Mouse (Mus musculus) CH12.LX (cell line): ENCODE data around the gene Ccdc78. TPM values are rescaled to one million over a fixed set of nuclear protein-coding genes. Genes with fewer than 3 reads are reported as not detected.
A peak's percentile ranks its signal among the peaks of the same experiment; 100 is the strongest.

ENCODE experiments used
- DNase-seq: peaks from one replicate; pipeline ENCODE4 v3.0.0-alpha.2; 2013; ENCODE audit errors: extremely low read depth
- H3K27ac ChIP-seq: 2 replicates; pipeline ENCODE4 v1.5.1; 2012; ENCODE audit warnings: low read depth, mild to moderate bottlenecking, control low read depth, moderate library complexity; ENCODE audit not compliant: insufficient read depth
- H3K27me3 ChIP-seq: replicated peaks from 2 replicates; pipeline ENCODE3; 2012; ENCODE audit warnings: inconsistent platforms
- H3K36me3 ChIP-seq, 2 experiments: replicated peaks in 1 of 2; 2 replicates each; pipeline versions ENCODE3 to v1.6.1; 2012; ENCODE audit warnings: inconsistent platforms in 1 of 2, low read length in 1 of 2, mild to moderate bottlenecking in 1 of 2, mixed read lengths in 1 of 2, moderate library complexity in 1 of 2; ENCODE audit not compliant: control insufficient read depth in 1 of 2, insufficient read depth in 1 of 2
- H3K4me1 ChIP-seq, 2 experiments: 2 replicates each; pipeline ENCODE4 v1.6.1; 2012; ENCODE audit warnings: inconsistent platforms in 1 of 2, moderate library complexity in 1 of 2; ENCODE audit not compliant: insufficient read depth in 2 of 2, control insufficient read depth in 1 of 2
- H3K4me2 ChIP-seq: 2 replicates; pipeline ENCODE4 v1.6.1; 2012; ENCODE audit warnings: low read depth, mild to moderate bottlenecking, control low read depth; ENCODE audit not compliant: poor library complexity, insufficient read depth, severe bottlenecking
- H3K4me3 ChIP-seq, 3 experiments: fragments of 150-350 bp in 1 of 3; sonication (generic) in 1 of 3; replicated peaks in 1 of 3; 2 replicates each; pipeline versions ENCODE3 to v1.5.1; 2011 to 2012; ENCODE audit warnings: low read depth in 2 of 3, low read length in 2 of 3, mild to moderate bottlenecking in 2 of 3, moderate library complexity in 2 of 3, control low read depth in 1 of 3, improper control_type of control experiment in 1 of 3, inconsistent platforms in 1 of 3, mixed read lengths in 1 of 3; ENCODE audit not compliant: poor library complexity in 1 of 3
- H3K79me2 ChIP-seq: replicated peaks from 2 replicates; pipeline ENCODE4 v1.6.1; 2012; ENCODE audit warnings: mild to moderate bottlenecking, moderate library complexity; ENCODE audit not compliant: control insufficient read depth, poor library complexity, insufficient read depth, severe bottlenecking; ENCODE audit errors: extremely low read depth
- H3K9ac ChIP-seq: 2 replicates; pipeline ENCODE4 v1.6.1; 2012; ENCODE audit warnings: low read depth, mild to moderate bottlenecking, control low read depth, moderate library complexity; ENCODE audit not compliant: insufficient read depth
- H3K9me3 ChIP-seq: replicated peaks from 2 replicates; pipeline ENCODE3; 2012; ENCODE audit warnings: low read length, inconsistent platforms, mixed read lengths
- BHLHE40 ChIP-seq: IDR thresholded peaks from 2 replicates; pipeline ENCODE4 v1.6.1; 2011; ENCODE audit warnings: mild to moderate bottlenecking, low read depth, low read length, improper control_type of control experiment
- CHD1 ChIP-seq: IDR thresholded peaks from 2 replicates; pipeline ENCODE4 v1.6.1; 2012; ENCODE audit warnings: low read depth, low read length, improper control_type of control experiment, inconsistent platforms
- CHD2 ChIP-seq: IDR thresholded peaks from 2 replicates; pipeline ENCODE4 v1.6.1; 2011; ENCODE audit warnings: low read length, improper control_type of control experiment
- CTCF ChIP-seq, 2 experiments: IDR thresholded peaks in 1 of 2; conservative IDR thresholded peaks in 1 of 2; 2 replicates each; pipeline ENCODE4 v1.5.1; 2011 to 2012; ENCODE audit warnings: low read depth in 2 of 2, low read length in 2 of 2, improper control_type of control experiment in 1 of 2, inconsistent platforms in 1 of 2, mild to moderate bottlenecking in 1 of 2, moderate library complexity in 1 of 2
- E2F4 ChIP-seq: IDR thresholded peaks from 2 replicates; pipeline ENCODE4 v1.6.1; 2011; ENCODE audit warnings: low read depth, low read length, improper control_type of control experiment; ENCODE audit not compliant: insufficient replicate concordance
- ELF1 ChIP-seq: IDR thresholded peaks from 2 replicates; pipeline ENCODE4 v1.6.1; 2014; ENCODE audit warnings: low read depth, mild to moderate bottlenecking, inconsistent platforms, low read length, improper control_type of control experiment
- EP300 ChIP-seq: IDR thresholded peaks from 2 replicates; pipeline ENCODE4 v1.6.1; 2011; ENCODE audit warnings: low read length, improper control_type of control experiment
- ETS1 ChIP-seq: conservative IDR thresholded peaks from 2 replicates; pipeline ENCODE4 v1.6.1; 2012; ENCODE audit warnings: low read depth, mild to moderate bottlenecking, inconsistent platforms, low read length, improper control_type of control experiment, moderate library complexity
- GABPA ChIP-seq: IDR thresholded peaks from 2 replicates; pipeline ENCODE4 v1.6.1; 2012; ENCODE audit warnings: low read depth, low read length, improper control_type of control experiment, inconsistent platforms; ENCODE audit not compliant: insufficient replicate concordance
- HCFC1 ChIP-seq: IDR thresholded peaks from 2 replicates; pipeline ENCODE4 v1.6.1; 2012; ENCODE audit warnings: low read depth, mild to moderate bottlenecking, inconsistent platforms, low read length, improper control_type of control experiment
- IRF4 ChIP-seq: IDR thresholded peaks from 2 replicates; pipeline ENCODE4 v1.6.1; 2014; ENCODE audit warnings: low read depth, mild to moderate bottlenecking, inconsistent platforms, low read length, improper control_type of control experiment
- JUN ChIP-seq: IDR thresholded peaks from 2 replicates; pipeline ENCODE4 v1.6.1; 2011; ENCODE audit warnings: low read depth, mild to moderate bottlenecking, low read length, improper control_type of control experiment, moderate library complexity; ENCODE audit not compliant: insufficient read depth
- JUND ChIP-seq: conservative IDR thresholded peaks from 2 replicates; pipeline ENCODE4 v1.6.1; 2011; ENCODE audit warnings: low read depth, low read length, improper control_type of control experiment
- KAT2A ChIP-seq: IDR thresholded peaks from 2 replicates; pipeline ENCODE4 v1.6.1; 2012; ENCODE audit warnings: low read length, improper control_type of control experiment, inconsistent platforms; ENCODE audit not compliant: insufficient replicate concordance
- MAFK ChIP-seq: IDR thresholded peaks from 2 replicates; pipeline ENCODE4 v1.6.1; 2011; ENCODE audit warnings: low read length, improper control_type of control experiment; ENCODE audit not compliant: insufficient replicate concordance
- MAX ChIP-seq: IDR thresholded peaks from 2 replicates; pipeline ENCODE4 v1.6.1; 2011; ENCODE audit warnings: low read length, improper control_type of control experiment
- MAZ ChIP-seq: IDR thresholded peaks from 2 replicates; pipeline ENCODE4 v1.6.1; 2012; ENCODE audit warnings: low read depth, mild to moderate bottlenecking, inconsistent platforms, low read length, improper control_type of control experiment, moderate library complexity
- MEF2A ChIP-seq: IDR thresholded peaks from 2 replicates; pipeline ENCODE4 v1.6.1; 2014; ENCODE audit warnings: low read depth, mild to moderate bottlenecking, inconsistent platforms, low read length, improper control_type of control experiment, borderline replicate concordance
- MXI1 ChIP-seq: IDR thresholded peaks from 2 replicates; pipeline ENCODE4 v1.6.1; 2011; ENCODE audit warnings: mild to moderate bottlenecking, low read depth, low read length, improper control_type of control experiment
- MYC ChIP-seq: IDR thresholded peaks from 2 replicates; pipeline ENCODE4 v1.6.1; 2011; ENCODE audit warnings: low read depth, mild to moderate bottlenecking, improper control_type of control experiment, low read length
- NELFE ChIP-seq: IDR thresholded peaks from 2 replicates; pipeline ENCODE4 v1.6.1; 2011; ENCODE audit warnings: low read depth, low read length, improper control_type of control experiment
- NRF1 ChIP-seq: IDR thresholded peaks from 2 replicates; pipeline ENCODE4 v1.6.1; 2014; ENCODE audit warnings: low read depth, mild to moderate bottlenecking, inconsistent platforms, low read length, improper control_type of control experiment, moderate library complexity
- PAX5 ChIP-seq: IDR thresholded peaks from 2 replicates; pipeline ENCODE4 v1.6.1; 2012; ENCODE audit warnings: low read length, inconsistent platforms, mixed read lengths
- POLR2A ChIP-seq: IDR thresholded peaks from 2 replicates; pipeline ENCODE4 v1.6.1; 2011; ENCODE audit warnings: low read depth, mild to moderate bottlenecking, improper control_type of control experiment, low read length
- POLR2AphosphoS2 ChIP-seq: IDR thresholded peaks from 2 replicates; pipeline ENCODE4 v1.6.1; 2011; ENCODE audit warnings: low read depth, low read length, improper control_type of control experiment
- RAD21 ChIP-seq: IDR thresholded peaks from 2 replicates; pipeline ENCODE4 v1.6.1; 2011; ENCODE audit warnings: low read depth, mild to moderate bottlenecking, low read length, improper control_type of control experiment, moderate library complexity
- RCOR1 ChIP-seq: conservative IDR thresholded peaks from 2 replicates; pipeline ENCODE4 v1.6.1; 2012; ENCODE audit warnings: low read depth, mild to moderate bottlenecking, inconsistent platforms, low read length, improper control_type of control experiment
- SIN3A ChIP-seq: IDR thresholded peaks from 2 replicates; pipeline ENCODE4 v1.6.1; 2012; ENCODE audit warnings: low read length, improper control_type of control experiment, inconsistent platforms
- SMC3 ChIP-seq: IDR thresholded peaks from 2 replicates; pipeline ENCODE4 v1.6.1; 2011; ENCODE audit warnings: low read depth, low read length, improper control_type of control experiment
- TBP ChIP-seq: conservative IDR thresholded peaks from 2 replicates; pipeline ENCODE4 v1.6.1; 2011; ENCODE audit warnings: low read depth, low read length, improper control_type of control experiment
- TCF12 ChIP-seq: IDR thresholded peaks from 2 replicates; pipeline ENCODE4 v1.6.1; 2014; ENCODE audit warnings: low read depth, mild to moderate bottlenecking, inconsistent platforms, low read length, improper control_type of control experiment
- UBTF ChIP-seq: IDR thresholded peaks from 2 replicates; pipeline ENCODE4 v1.6.1; 2012; ENCODE audit warnings: low read depth, mild to moderate bottlenecking, inconsistent platforms, low read length, improper control_type of control experiment, moderate library complexity
- USF1 ChIP-seq: IDR thresholded peaks from 2 replicates; pipeline ENCODE4 v1.6.1; 2014; ENCODE audit warnings: low read depth, mild to moderate bottlenecking, inconsistent platforms, low read length, improper control_type of control experiment
- USF2 ChIP-seq: conservative IDR thresholded peaks from 2 replicates; pipeline ENCODE4 v1.6.1; 2011; ENCODE audit warnings: low read depth, low read length, improper control_type of control experiment
- ZC3H11A ChIP-seq: IDR thresholded peaks from 2 replicates; pipeline ENCODE4 v1.6.1; 2012; ENCODE audit warnings: low read depth, mild to moderate bottlenecking, inconsistent platforms, low read length, improper control_type of control experiment
- ZKSCAN1 ChIP-seq: IDR thresholded peaks from 2 replicates; pipeline ENCODE4 v1.6.1; 2012; ENCODE audit warnings: low read depth, inconsistent platforms, low read length, improper control_type of control experiment, borderline replicate concordance
- ZMIZ1 ChIP-seq: IDR thresholded peaks from 2 replicates; pipeline ENCODE4 v1.6.1; 2012; ENCODE audit warnings: low read depth, mild to moderate bottlenecking, inconsistent platforms, low read length, improper control_type of control experiment
- ZNF384 ChIP-seq: IDR thresholded peaks from 2 replicates; pipeline ENCODE4 v1.6.1; 2012; ENCODE audit warnings: low read depth, low read length, improper control_type of control experiment, inconsistent platforms
- dilution Hi-C: fragments of 300-500 bp; cut with MboI; formaldehyde crosslinking; loops from 2 replicates; pipeline ENCODE4 v1.14.3; 2020; ENCODE audit warnings: low sequenced_read_pairs; ENCODE audit not compliant: extremely low pct_unique_long_range_greater_than_20kb, extremely low pct_ligation_motif_present
- in situ Hi-C: fragments of 300-500 bp; cut with MboI; formaldehyde crosslinking; loops from 3 replicates; pipeline ENCODE4 v1.14.3; 2019; ENCODE audit warnings: low sequenced_read_pairs, low pct_ligation_motif_present, low pct_unique_long_range_greater_than_20kb, mixed read lengths
- polyA plus RNA-seq: library from polyadenylated mRNA; unstranded; fragments of >175 nt; gene quantifications from 2 replicates; pipeline ENCODE4 v1.2.1, GENCODE M21; 2012; ENCODE audit warnings: low read depth; ENCODE audit not compliant: insufficient read length
- total RNA-seq, 2 experiments: library from RNA; depleted of rRNA; stranded (reverse); fragments of 300-350 nt in 1 of 2; fragments of >200 nt in 1 of 2; gene quantifications; 2 replicates each; pipeline ENCODE4 v1.2.3; 2012 to 2014

Ccdc78 gene
- total and polyA plus RNA-seq, 3 experiments, result 0.13 to 0.40 (median 0.25) TPM

- dilution Hi-C loops, result no loop called here
- no peak within 1 kb of the TSS for H3K27ac ChIP-seq
Measured at GRCm38 (mm10) chr17:25773549-25774120, 12.7 kb upstream of the Ccdc78 start, which contains the start of gene Narfl. TSS of gene Narfl (plus strand) at chr17:25773776.

GRCm38 (mm10) chr17:25775318-25776062, 10.9 kb upstream of the Ccdc78 start:
- Histone ChIP-seq H3K27ac (no peak overlapping the region), H3K79me2 (0 out of 2 replicates have a peak, but pooled peaks cover 3% of the 10 kb centered on the region), H3K36me3 (peaks cover 34 to 49% of the 10 kb centered on the region in 2 experiments), H3K4me3 (no peak overlapping the region), H3K27me3 (peaks cover 20% of the 10 kb centered on the region), H3K9ac (no peak overlapping the region), H3K4me2 (no peak overlapping the region), H3K9me3 (no peaks in the 10 kb centered on the region), H3K4me1 (peaks cover 6 to 18% of the 10 kb centered on the region in 2 experiments; a peak in 3 of 4 replicates)
- dilution Hi-C loops, result no loop called here
- in situ Hi-C loops, result no loop called here
- DNase-seq, result no peak
- TF ChIP-seq MEF2A (no peak), CTCF (conservative IDR thresholded peaks at IDR 0.05 in 1 of 2, IDR thresholded peaks at IDR 0.05 in 1 of 2; ENCODE audit: low read depth in 2 of 2, low read length in 2 of 2) (no peak), HCFC1 (no peak), POLR2AphosphoS2 (no peak), JUND (no peak), ELF1 (no peak), ZKSCAN1 (no peak), UBTF (no peak), EP300 (no peak), POLR2A (no peak), ZC3H11A (no peak), MAFK (no peak), CHD2 (no peak), MXI1 (no peak), TBP (no peak)

More at GRCm38 (mm10) chr17:25773549-25774120, 12.7 kb upstream of the Ccdc78 start, which contains the start of gene Narfl:
- in situ Hi-C loops, result no loop called here
- H3K36me3 ChIP-seq, result peaks cover 17 to 31% of the 10 kb centered on the region in 2 experiments
- peak; percentile 97 for DNase-seq
- H3K4me3 ChIP-seq, result peak within 1 kb of the TSS; percentile 66 to 88 (median 83)
- H3K27me3 ChIP-seq, result peaks cover 36% of the 10 kb centered on the region
- peaks cover 13 to 18% of the 10 kb centered on the region in 2 experiments for H3K4me1 ChIP-seq
- H3K4me2 ChIP-seq, result peak within 1 kb of the TSS; percentile 80
- TF ChIP-seq POLR2A (peak; percentile 78), IRF4 (peak; percentile 79), MXI1 (peak; percentile 97), MYC (peak; percentile 87), NELFE (peak; percentile 77), CHD2 (peak; percentile 54; the same call in 1 of the 2 replicates), ZMIZ1 (peak; percentile 79; the same call in 1 of the 2 replicates), CHD1 (no peak), TCF12 (peak; percentile 97), HCFC1 (peak; percentile 99), RAD21 (peak; percentile 76), SIN3A (peak; percentile 99), EP300 (no peak), JUN (no peak), TBP (peak; percentile 97), RCOR1 (no peak), PAX5 (no peak), MAZ (peak; percentile 96), MAFK (peak; percentile 12; the same call in 1 of the 2 replicates), JUND (peak; percentile 60; the same call in 1 of the 2 replicates), POLR2AphosphoS2 (peak; percentile 72; the same call in 1 of the 2 replicates), ZKSCAN1 (no peak), USF2 (no peak), MEF2A (peak; percentile 86), UBTF (no peak), E2F4 (0 out of 2 replicates have a peak, but pooled peaks have one; percentile 46), ETS1 (no peak), MAX (peak; percentile 84), GABPA (peak; percentile 94; the same call in 1 of the 2 replicates), KAT2A (peak; percentile 100), ELF1 (peak; percentile 100), ZNF384 (no peak), NRF1 (peak; percentile 96), SMC3 (peak; percentile 98), USF1 (peak; percentile 21; the same call in 1 of the 2 replicates), ZC3H11A (no peak; the same call in 1 of the 2 replicates), CTCF (conservative IDR thresholded peaks at IDR 0.05 in 1 of 2, IDR thresholded peaks at IDR 0.05 in 1 of 2; ENCODE audit: low read depth in 2 of 2, low read length in 2 of 2) (peak; percentile 44 to 97; a peak in 3 of 4 replicates), BHLHE40 (peak; percentile 43)
- no peaks in the 10 kb centered on the region for H3K9me3 ChIP-seq
- H3K79me2 ChIP-seq, result 0 out of 2 replicates have a peak, but pooled peaks cover 3% of the 10 kb centered on the region
- H3K9ac ChIP-seq, result peak within 1 kb of the TSS; percentile 81
